Mouse (Mus musculus): ENCODE results near the gene Reg4. TPM values are rescaled to one million over a fixed set of nuclear protein-coding genes. Genes with fewer than 3 reads are reported as not detected.

Gene Reg4
- polyA plus RNA-seq, 1 experiment from 2014 or later = not detected

DNA sequence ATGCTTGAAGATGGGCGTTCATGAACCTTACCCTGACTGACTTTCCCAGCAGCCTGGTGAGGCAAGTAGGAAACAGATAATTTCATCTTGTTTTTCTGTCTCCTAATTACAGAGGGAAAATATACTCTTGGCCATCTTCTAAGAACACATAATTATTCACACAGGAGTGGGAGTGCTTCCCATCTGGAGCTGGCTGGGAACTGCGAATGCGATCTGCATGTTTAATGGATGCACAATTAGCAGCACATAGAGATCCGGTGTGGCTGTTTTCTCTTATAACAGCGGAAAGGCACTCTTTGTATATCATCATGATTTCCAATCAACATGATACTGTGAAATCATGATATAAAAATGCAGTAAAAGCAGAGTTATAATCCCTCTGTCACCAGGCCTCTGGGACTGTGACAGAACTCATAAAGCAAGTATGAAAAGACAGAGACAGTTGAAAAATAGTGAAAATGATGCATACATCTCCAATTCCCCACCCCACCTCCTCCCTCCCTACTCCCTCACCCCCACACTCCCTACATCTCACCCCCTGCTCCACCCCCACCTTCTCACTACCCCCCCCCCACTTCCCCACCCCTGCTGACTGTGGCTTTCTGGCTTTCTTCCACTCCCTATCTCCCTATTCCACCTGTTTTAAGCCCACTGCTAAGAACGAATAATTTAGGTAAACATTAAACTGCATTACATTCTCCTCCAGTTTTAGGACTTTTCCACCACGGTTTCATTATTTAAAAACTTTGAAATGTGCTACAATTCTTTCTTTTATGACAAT, 10.5 kb upstream of the Reg4 start:
- Histone ChIP-seq H3K36me3 (no peaks in the 10 kb centered on the region), H3K27ac (no peak overlapping the region), H3K4me2 (no peak overlapping the region), H3K4me3 (replicated peaks) (no peak overlapping the region), H3K9me3 (replicated peaks) (no peaks in the 10 kb centered on the region), H3K4me1 (replicated peaks) (peaks cover 3% of the 10 kb centered on the region; the same call in 1 of the 2 replicates), H3K27me3 (no peaks in the 10 kb centered on the region), H3K9ac (no peak overlapping the region)
- WGBS (ENCODE audit: insufficient replicate concordance) = 59% methylated on average over 7 of the region's 7 CpGs
- ATAC-seq (ENCODE audit: low read depth) (no peak), DNase-seq (no peak)

DNA sequence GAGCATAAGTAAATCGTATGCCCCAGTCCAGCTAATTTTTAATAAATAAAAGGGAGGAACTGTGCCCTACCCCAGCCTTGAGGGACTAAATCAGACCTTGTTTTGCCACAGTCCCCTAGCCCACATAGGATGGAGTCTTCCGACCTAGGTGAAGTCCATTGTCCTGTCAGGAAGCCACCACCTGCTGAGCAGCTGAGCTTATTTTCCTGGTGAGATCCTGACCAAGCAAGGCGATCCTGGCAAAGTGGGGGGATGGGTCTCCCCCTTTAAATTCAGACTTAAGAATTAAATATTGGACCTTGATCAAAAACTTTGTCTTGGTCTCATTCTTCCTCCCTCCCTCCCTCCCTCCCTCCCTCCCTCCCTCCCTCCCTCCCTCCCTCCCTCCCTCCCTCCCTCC, 5.7 kb upstream of the Reg4 start:
- H3K9ac ChIP-seq = no peak overlapping the region

DNA sequence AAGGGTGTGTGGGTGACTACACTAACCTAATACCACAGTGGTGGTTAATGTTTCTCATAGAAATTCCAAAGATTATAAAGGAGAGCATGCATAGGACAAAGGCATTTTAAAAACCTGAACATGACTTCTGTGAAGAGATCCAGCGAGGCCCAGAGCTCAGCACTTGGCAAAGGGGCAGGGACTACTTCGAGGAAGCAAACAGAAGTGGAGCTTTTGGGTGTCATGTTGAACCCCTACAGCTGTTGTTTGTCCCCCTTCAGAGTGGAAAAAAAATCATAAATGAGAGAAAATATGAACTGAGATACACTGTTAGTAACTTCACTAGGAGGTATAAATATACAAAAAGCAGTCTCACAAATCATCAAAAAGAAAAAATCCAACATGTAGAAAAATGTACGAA, 1.3 kb downstream of the Reg4 start:
- Histone ChIP-seq H3K4me3 (replicated peaks) (no peak overlapping the region), H3K9ac (no peak overlapping the region), H3K36me3 (no peaks in the 10 kb centered on the region), H3K27ac (no peak overlapping the region), H3K27me3 (no peaks in the 10 kb centered on the region), H3K4me1 (replicated peaks) (peaks cover 5% of the 10 kb centered on the region; the same call in 1 of the 2 replicates), H3K4me2 (no peak overlapping the region), H3K9me3 (replicated peaks) (no peaks in the 10 kb centered on the region)
- DNase-seq (no peak), ATAC-seq (ENCODE audit: low read depth) (no peak)
- WGBS (ENCODE audit: insufficient replicate concordance) = 64% methylated on average over 3 of the region's 3 CpGs

More for the DNA sequence above, 5.7 kb upstream of the Reg4 start:
- Histone ChIP-seq H3K4me1 (replicated peaks) (peaks cover 3% of the 10 kb centered on the region; the same call in 1 of the 2 replicates), H3K4me2 (no peak overlapping the region), H3K27ac (no peak overlapping the region), H3K27me3 (no peaks in the 10 kb centered on the region), H3K9me3 (replicated peaks) (no peaks in the 10 kb centered on the region), H3K36me3 (no peaks in the 10 kb centered on the region), H3K4me3 (replicated peaks) (no peak overlapping the region)
- DNase-seq (no peak), ATAC-seq (ENCODE audit: low read depth) (no peak)
- 51% methylated on average over 3 of the region's 3 CpGs for WGBS (ENCODE audit: insufficient replicate concordance)

DNA sequence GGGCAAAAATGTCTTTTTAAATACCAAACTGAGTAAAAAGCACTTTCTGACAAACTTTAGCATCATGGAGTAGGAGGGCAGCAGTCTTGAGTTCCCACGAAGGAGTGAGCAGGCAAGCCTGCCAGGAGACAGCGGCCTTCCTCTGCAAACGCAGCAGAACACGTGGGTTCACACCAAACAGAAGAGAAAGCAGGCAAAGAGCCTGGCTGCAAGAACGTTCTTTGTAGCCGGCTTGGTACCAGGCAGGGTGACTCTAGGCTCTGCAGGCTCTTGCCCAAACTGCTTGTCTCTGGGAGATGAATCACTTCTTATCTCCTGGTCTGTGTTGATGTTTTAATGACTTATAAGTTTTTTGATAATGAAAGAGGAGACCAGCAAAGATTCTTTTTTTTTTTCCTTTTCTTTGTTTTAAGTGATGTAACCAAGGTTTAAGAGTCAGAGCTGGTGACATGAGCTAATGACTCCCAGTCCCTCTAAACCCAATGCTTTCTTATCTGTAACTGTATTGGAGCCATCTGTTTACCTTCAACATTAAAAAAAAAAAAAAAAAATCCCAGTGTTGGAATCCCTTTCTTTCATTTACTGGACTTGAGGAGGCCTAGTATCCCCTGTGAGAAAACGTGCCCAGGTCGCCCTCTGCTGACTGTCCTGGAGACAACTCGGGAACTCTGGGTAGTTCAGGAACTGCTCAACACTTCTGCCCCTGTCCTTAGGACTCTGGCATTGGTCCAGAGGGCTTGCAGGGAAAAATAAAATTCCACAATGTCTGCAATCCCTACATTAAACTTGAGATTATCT, 2.0 kb downstream of the Reg4 start:
- DNase-seq = no peak
- Histone ChIP-seq H3K4me1 (replicated peaks) (peaks cover 5% of the 10 kb centered on the region; the same call in 1 of the 2 replicates), H3K27me3 (no peaks in the 10 kb centered on the region), H3K36me3 (no peaks in the 10 kb centered on the region), H3K27ac (no peak overlapping the region), H3K9me3 (replicated peaks) (no peaks in the 10 kb centered on the region), H3K4me3 (replicated peaks) (no peak overlapping the region), H3K9ac (no peak overlapping the region), H3K4me2 (no peak overlapping the region)
- ATAC-seq (ENCODE audit: low read depth) = peak; percentile 60; the same call in 1 of the 2 replicates
- WGBS (ENCODE audit: insufficient replicate concordance) = 25% methylated on average over 9 of the region's 9 CpGs

DNA sequence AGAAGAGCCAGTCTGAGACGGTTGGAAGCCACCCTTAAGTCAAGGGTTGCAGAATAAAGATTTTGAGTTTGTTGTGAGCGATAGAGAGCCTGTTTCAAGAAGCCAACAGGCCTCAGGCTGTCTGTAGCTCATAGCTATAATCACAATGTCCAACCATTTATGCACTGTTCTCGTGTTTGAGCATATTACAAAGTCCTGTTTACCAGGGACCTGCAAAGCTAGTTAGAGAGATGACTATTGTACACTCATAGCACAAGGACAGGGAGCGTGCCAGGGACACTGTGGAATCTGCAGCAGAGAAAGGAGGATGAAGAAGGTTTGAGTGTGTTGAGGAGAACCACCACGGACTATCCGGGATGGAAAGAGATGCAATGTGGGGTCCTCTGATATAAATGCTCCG, 3.0 kb downstream of the Reg4 start:
- Histone ChIP-seq H3K4me2 (no peak overlapping the region), H3K36me3 (no peaks in the 10 kb centered on the region), H3K4me1 (replicated peaks) (peaks cover 5% of the 10 kb centered on the region; the same call in 1 of the 2 replicates), H3K27ac (no peak overlapping the region), H3K27me3 (no peaks in the 10 kb centered on the region), H3K4me3 (replicated peaks) (no peak overlapping the region), H3K9ac (no peak overlapping the region), H3K9me3 (replicated peaks) (no peaks in the 10 kb centered on the region)
- no peak for DNase-seq
- ATAC-seq (ENCODE audit: low read depth) = no peak
- 70% methylated on average over 7 of the region's 7 CpGs for WGBS (ENCODE audit: insufficient replicate concordance)

DNA sequence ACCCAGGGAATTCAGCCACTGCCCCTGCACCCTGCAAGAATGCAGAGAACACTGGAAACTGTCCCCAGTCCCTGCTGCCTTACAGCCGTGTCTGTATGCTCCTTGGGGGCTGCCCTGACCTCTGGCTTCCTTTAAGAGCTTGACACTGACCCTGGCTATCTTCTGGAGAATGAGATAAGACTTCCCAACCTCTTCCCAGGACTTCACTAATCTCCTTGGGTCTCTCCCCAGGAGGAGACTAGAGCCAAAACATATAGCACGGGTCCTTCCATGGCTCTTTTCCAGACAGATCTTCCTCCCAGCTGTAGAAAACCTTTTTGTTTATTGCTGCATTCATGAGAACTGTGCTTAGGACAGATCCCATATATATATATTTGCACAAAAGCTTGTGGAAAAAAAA, 3.8 kb downstream of the Reg4 start:
- Histone ChIP-seq H3K27ac (no peak overlapping the region), H3K4me2 (no peak overlapping the region), H3K9ac (no peak overlapping the region), H3K4me1 (replicated peaks) (peaks cover 5% of the 10 kb centered on the region; the same call in 1 of the 2 replicates), H3K4me3 (replicated peaks) (no peak overlapping the region), H3K9me3 (replicated peaks) (no peaks in the 10 kb centered on the region), H3K27me3 (no peaks in the 10 kb centered on the region), H3K36me3 (no peaks in the 10 kb centered on the region)
- ATAC-seq (ENCODE audit: low read depth) (no peak), DNase-seq (no peak)
- 36% methylated on average over 2 of the region's 2 CpGs for WGBS (ENCODE audit: insufficient replicate concordance)

DNA sequence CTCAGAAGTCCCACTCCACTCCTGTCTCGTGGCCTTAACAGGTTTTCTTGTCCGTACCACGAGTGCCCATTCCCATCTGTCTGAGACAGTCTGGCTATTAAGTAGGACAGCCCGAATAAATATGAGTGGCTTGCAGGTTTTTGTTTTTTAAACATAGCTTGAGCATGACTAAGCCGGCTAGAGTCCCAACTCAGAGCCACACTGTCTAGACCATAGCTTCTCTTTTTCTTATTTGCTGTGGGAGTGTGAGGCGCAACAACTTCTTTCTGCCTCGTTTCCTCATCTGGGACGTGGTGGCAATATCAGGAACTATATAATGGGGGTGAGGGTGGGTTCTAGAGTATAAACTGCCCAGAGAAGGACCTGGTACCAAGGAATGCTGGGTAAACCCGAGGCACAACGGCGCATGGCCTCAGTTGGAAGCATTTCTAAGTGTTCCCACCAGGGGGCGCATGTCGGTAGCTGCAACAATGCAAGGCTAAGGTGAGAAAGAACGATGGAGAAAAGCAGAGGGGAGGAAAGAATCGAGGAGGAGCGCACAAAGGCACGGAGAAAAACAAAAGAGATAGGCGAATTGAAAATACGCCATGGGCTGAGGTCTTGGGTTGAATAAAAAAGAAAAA, 5.1 kb downstream of the Reg4 start:
- H3K4me1 ChIP-seq (replicated peaks) = peaks cover 5% of the 10 kb centered on the region; the same call in 1 of the 2 replicates
- ATAC-seq (ENCODE audit: low read depth) (peak; percentile 53), DNase-seq (peak; percentile 34)
- H3K27ac ChIP-seq = no peak overlapping the region
- no peak overlapping the region for H3K4me2 ChIP-seq
- no peaks in the 10 kb centered on the region for H3K9me3 ChIP-seq (replicated peaks)
- H3K27me3 ChIP-seq = no peaks in the 10 kb centered on the region
- 27% methylated on average over 19 of the region's 19 CpGs for WGBS (ENCODE audit: insufficient replicate concordance)
- no peak overlapping the region for H3K9ac ChIP-seq
- no peak overlapping the region for H3K4me3 ChIP-seq (replicated peaks)
- no peaks in the 10 kb centered on the region for H3K36me3 ChIP-seq

DNA sequence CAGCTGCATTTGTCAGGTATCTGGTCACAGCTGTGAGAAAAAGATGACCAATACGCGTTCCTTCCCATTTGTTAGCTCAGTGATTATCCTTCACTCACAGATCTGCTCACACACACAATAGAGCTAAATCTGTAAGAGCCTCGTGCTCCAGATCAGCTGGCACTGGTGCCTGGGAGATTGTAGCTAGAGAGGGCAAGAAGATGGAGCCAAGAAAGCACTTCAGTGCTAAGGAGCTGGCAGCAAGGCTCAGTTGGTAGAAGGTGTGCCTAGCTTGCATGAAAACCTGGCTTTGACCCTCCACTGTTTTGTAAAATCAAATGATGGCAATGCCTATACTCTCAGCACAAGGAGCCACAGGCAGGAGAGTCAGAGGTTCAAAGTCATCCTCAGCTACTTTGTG, 5.8 kb downstream of the Reg4 start:
- ATAC-seq (ENCODE audit: low read depth) = no peak
- DNase-seq = no peak
- no peak overlapping the region for H3K4me2 ChIP-seq
- no peak overlapping the region for H3K4me3 ChIP-seq (replicated peaks)
- no peak overlapping the region for H3K27ac ChIP-seq
- peaks cover 5% of the 10 kb centered on the region; the same call in 1 of the 2 replicates for H3K4me1 ChIP-seq (replicated peaks)
- H3K9me3 ChIP-seq (replicated peaks) = no peaks in the 10 kb centered on the region
- no peaks in the 10 kb centered on the region for H3K36me3 ChIP-seq
- WGBS (ENCODE audit: insufficient replicate concordance) = 60% methylated on average over 3 of the region's 3 CpGs
- H3K27me3 ChIP-seq = no peaks in the 10 kb centered on the region
- H3K9ac ChIP-seq = no peak overlapping the region

DNA sequence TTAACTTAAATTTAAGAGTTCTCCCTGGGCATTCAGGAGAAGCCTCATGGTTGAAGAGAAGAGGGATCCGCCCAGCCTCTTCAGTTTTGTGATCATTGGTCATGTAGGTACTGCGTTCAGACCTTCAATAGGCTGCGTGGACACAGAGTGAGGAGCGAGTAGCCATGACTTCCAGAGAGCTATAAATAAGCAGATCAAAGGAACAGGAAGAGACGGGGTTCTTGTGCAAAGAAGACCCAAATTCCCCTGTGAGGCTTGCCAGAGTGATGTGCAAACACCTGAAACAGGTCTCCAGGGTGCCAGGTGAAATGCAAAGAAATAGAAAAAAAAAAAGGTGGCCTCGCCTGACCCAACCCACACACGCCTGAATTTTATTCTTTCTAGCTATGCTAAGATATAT, 8.0 kb downstream of the Reg4 start:
- 54% methylated on average over 7 of the region's 7 CpGs for WGBS (ENCODE audit: insufficient replicate concordance)
- H3K4me1 ChIP-seq (replicated peaks) = peaks cover 5% of the 10 kb centered on the region; the same call in 1 of the 2 replicates
- no peak for DNase-seq
- H3K36me3 ChIP-seq = no peaks in the 10 kb centered on the region
- no peak overlapping the region for H3K4me2 ChIP-seq
- no peak for ATAC-seq (ENCODE audit: low read depth)
- H3K27me3 ChIP-seq = no peaks in the 10 kb centered on the region
- H3K9ac ChIP-seq = no peak overlapping the region
- no peaks in the 10 kb centered on the region for H3K9me3 ChIP-seq (replicated peaks)
- H3K27ac ChIP-seq = no peak overlapping the region
- no peak overlapping the region for H3K4me3 ChIP-seq (replicated peaks)

DNA sequence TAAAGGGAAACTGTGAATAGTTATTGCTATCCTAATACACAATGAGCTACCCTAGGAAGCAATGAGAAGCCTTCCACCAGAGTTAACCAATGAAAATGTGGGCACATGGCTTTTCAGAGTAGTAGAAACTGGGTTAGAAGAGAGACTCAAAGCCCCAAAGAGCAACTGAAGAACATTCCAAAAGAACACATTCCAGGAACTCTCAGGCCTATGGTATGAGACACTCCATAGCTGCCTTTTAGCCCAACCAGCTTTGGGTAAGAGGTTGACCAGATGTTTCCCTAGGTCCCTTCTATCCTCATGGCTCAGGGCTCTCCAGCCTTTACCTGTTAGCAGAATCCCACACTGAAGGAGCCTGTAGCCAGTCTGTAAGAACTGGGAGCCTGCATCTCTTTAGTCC, 11.5 kb downstream of the Reg4 start:
- Histone ChIP-seq H3K9me3 (replicated peaks) (no peaks in the 10 kb centered on the region), H3K27me3 (no peaks in the 10 kb centered on the region), H3K36me3 (no peaks in the 10 kb centered on the region), H3K4me1 (replicated peaks) (no peaks in the 10 kb centered on the region), H3K27ac (no peak overlapping the region), H3K9ac (no peak overlapping the region), H3K4me2 (no peak overlapping the region), H3K4me3 (replicated peaks) (no peak overlapping the region)
- ATAC-seq (ENCODE audit: low read depth) (no peak), DNase-seq (no peak)

DNA sequence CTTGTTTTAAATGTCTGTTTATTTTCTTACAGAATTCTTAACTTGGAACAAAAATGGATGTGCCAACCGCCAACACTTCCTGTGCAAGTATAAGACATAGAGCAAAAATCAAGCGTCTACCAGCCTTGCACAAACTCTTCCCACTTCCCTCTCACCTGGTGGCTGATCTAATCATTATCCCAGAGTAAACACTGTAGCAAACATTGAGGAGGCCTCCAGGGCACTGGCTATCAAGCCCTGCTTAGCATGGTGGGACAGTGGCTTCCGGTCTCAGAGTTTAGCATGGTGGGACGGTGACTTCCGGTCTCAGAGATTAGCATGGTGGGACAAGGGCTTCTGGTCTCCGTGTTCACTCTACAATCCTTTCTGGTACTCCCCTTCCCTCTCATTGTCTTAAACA, 14.3 kb downstream of the Reg4 start:
- ATAC-seq (ENCODE audit: low read depth) (peak; percentile 48; the same call in 1 of the 2 replicates), DNase-seq (no peak)
- no peaks in the 10 kb centered on the region for H3K36me3 ChIP-seq
- H3K4me3 ChIP-seq (replicated peaks) = no peak overlapping the region
- no peak overlapping the region; the same call in 1 of the 2 replicates for H3K27ac ChIP-seq
- no peak overlapping the region for H3K4me2 ChIP-seq
- no peaks in the 10 kb centered on the region for H3K9me3 ChIP-seq (replicated peaks)
- 65% methylated on average over 6 of the region's 6 CpGs for WGBS (ENCODE audit: insufficient replicate concordance)
- no peaks in the 10 kb centered on the region for H3K4me1 ChIP-seq (replicated peaks)
- H3K27me3 ChIP-seq = no peaks in the 10 kb centered on the region
- H3K9ac ChIP-seq = no peak overlapping the region
